Mouse (Mus musculus) cortical plate, adult 2 months (tissue): ENCODE results near the gene Dlg2.

Source experiments
- CTCF ChIP-seq: fragments of 200-500 bp; IDR thresholded peaks from 2 replicates; pipeline ENCODE4 v1.5.1; 2011; ENCODE audit warnings: mild to moderate bottlenecking, control low read depth, low read length; ENCODE audit not compliant: insufficient read depth; ENCODE audit errors: extremely low read depth
- POLR2A ChIP-seq: fragments of 200-500 bp; IDR thresholded peaks from 2 replicates; pipeline ENCODE4 v1.6.1; 2011; ENCODE audit warnings: mild to moderate bottlenecking, low read length, control low read depth; ENCODE audit not compliant: insufficient read depth; ENCODE audit errors: extremely low read depth

GRCm38 (mm10) chr7:92213751-92214150, 1737.3 kb downstream of the Dlg2 start:
- TF ChIP-seq CTCF (no peak), POLR2A (no peak)
